Mouse (Mus musculus): ENCODE results near the gene RPS10-NUDT3.

Gene RPS10-NUDT3

GRCm38 (mm10) chr17:27575116-27575776 lies 59.8 kb downstream of the RPS10-NUDT3 start:
- no peak for DNase-seq (ENCODE audit: low read depth, low spot score)

GRCm38 (mm10) chr17:27574470-27575115 lies 60.4 kb downstream of the RPS10-NUDT3 start:
- DNase-seq (ENCODE audit: low read depth, low spot score), result peak; percentile 88

- peak; percentile 62 for DNase-seq (ENCODE audit: low read depth, low spot score)
Measured at GRCm38 (mm10) chr17:27573772-27574320, 61.2 kb downstream of the RPS10-NUDT3 start.

- no peak for DNase-seq (ENCODE audit: low read depth, low spot score)
Measured at GRCm38 (mm10) chr17:27571315-27571714, 63.7 kb downstream of the RPS10-NUDT3 start.

GRCm38 (mm10) chr17:27568228-27568627 lies 66.8 kb downstream of the RPS10-NUDT3 start:
- DNase-seq (ENCODE audit: low read depth, low spot score), result no peak

GRCm38 (mm10) chr17:27565942-27566267 lies 69.1 kb downstream of the RPS10-NUDT3 start:
- DNase-seq (ENCODE audit: low read depth, low spot score), result no peak

GRCm38 (mm10) chr17:27565163-27565941 lies 69.7 kb downstream of the RPS10-NUDT3 start, which contains the start of gene AI413582:
TSS of gene AI413582 (minus strand) at chr17:27565756.
- DNase-seq (ENCODE audit: low read depth, low spot score), result peak; percentile 88

- no peak for DNase-seq (ENCODE audit: low read depth, low spot score)
Measured at GRCm38 (mm10) chr17:27564391-27565162, 70.4 kb downstream of the RPS10-NUDT3 start.

- no peak for DNase-seq (ENCODE audit: low read depth, low spot score)
Measured at GRCm38 (mm10) chr17:27563771-27564244, 71.2 kb downstream of the RPS10-NUDT3 start.

- no peak for DNase-seq (ENCODE audit: low read depth, low spot score)
Measured at GRCm38 (mm10) chr17:27561809-27562526, 73.1 kb downstream of the RPS10-NUDT3 start.

- no peak for DNase-seq (ENCODE audit: low read depth, low spot score)
Measured at GRCm38 (mm10) chr17:27560926-27561480, 74.0 kb downstream of the RPS10-NUDT3 start.

- no peak for DNase-seq (ENCODE audit: low read depth, low spot score)
Measured at GRCm38 (mm10) chr17:27559596-27559995, 75.4 kb downstream of the RPS10-NUDT3 start.

- no peak for DNase-seq (ENCODE audit: low read depth, low spot score)
Measured at GRCm38 (mm10) chr17:27558845-27559244, 76.2 kb downstream of the RPS10-NUDT3 start.

- DNase-seq (ENCODE audit: low read depth, low spot score), result no peak
Measured at GRCm38 (mm10) chr17:27557927-27558661, 76.9 kb downstream of the RPS10-NUDT3 start.

- DNase-seq (ENCODE audit: low read depth, low spot score), result no peak
Measured at GRCm38 (mm10) chr17:27557181-27557926, 77.7 kb downstream of the RPS10-NUDT3 start.

- peak; percentile 81 for DNase-seq (ENCODE audit: low read depth, low spot score)
Measured at GRCm38 (mm10) chr17:27556315-27557011, 78.6 kb downstream of the RPS10-NUDT3 start, which contains the start of gene Hmga1. TSS of gene Hmga1 (plus strand) at chr17:27556497.

- DNase-seq (ENCODE audit: low read depth, low spot score), result peak; percentile 60
Measured at GRCm38 (mm10) chr17:27555512-27556172, 79.4 kb downstream of the RPS10-NUDT3 start.

All from skeletal muscle tissue, adult 2 months (tissue).